Mouse (Mus musculus) thymus, adult 2 months (tissue): Measurements from ENCODE around the gene Hist1h2ak.

ENCODE experiments used
- CTCF ChIP-seq: fragments of 200-500 bp; IDR thresholded peaks from 2 replicates; pipeline ENCODE4 v1.5.1; 2012; ENCODE audit warnings: mild to moderate bottlenecking, control low read depth, low read length, moderate library complexity, borderline replicate concordance; ENCODE audit not compliant: control insufficient read depth, poor library complexity, insufficient read depth; ENCODE audit errors: extremely low read depth
- POLR2A ChIP-seq: fragments of 200-500 bp; IDR thresholded peaks from 2 replicates; pipeline ENCODE4 v1.6.1; 2012; ENCODE audit warnings: mild to moderate bottlenecking, low read length, control low read depth, moderate library complexity; ENCODE audit not compliant: control insufficient read depth, poor library complexity, insufficient read depth; ENCODE audit errors: extremely low read depth

DNA sequence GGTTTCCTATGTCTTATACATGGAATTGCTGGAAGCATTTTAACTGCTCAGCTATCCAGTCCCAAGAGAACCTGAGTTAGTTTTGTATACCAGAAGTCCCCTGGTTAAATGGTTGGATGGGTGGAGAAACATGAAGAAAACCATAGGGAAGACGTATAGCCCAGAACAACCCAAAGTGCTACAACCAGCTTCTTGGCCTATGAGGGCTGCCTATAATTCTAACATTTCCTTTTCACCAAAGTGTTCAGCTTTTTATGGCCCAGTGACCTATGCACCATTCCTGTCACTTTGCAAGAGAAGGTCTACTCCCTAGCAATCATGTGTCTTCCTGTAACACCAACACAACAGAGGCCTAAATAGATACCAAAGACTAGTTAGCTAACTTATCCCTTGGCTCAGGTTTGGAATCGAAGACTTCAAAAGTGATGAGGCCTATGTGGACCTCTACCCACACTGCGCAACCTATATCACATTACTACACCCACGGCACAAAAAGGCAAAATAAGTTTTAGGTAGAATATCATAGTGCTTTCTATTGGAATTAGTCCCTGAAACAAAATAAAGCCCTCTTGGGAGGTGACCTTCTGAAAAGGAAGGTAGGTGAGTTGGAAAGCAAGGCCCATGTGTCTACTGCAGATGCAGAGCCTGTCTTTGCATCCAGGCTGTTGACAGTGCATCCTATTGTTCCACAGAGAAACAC is 35.1 kb downstream of the Hist1h2ak start:
- TF ChIP-seq POLR2A (no peak), CTCF (no peak)
